Mouse (Mus musculus) cerebellum, adult 2 months (tissue): ENCODE results near the gene Lyst.

Experiments used
- CTCF ChIP-seq: fragments of 200-500 bp; IDR thresholded peaks from 2 replicates; pipeline ENCODE4 v1.5.1; 2011; ENCODE audit warnings: low read depth, mild to moderate bottlenecking, control low read depth, low read length, moderate library complexity, borderline replicate concordance; ENCODE audit not compliant: insufficient read depth
- POLR2A ChIP-seq: fragments of 200-500 bp; IDR thresholded peaks from 2 replicates; pipeline ENCODE4 v1.6.1; 2011; ENCODE audit warnings: low read length, control low read depth, borderline replicate concordance; ENCODE audit not compliant: insufficient read depth

DNA sequence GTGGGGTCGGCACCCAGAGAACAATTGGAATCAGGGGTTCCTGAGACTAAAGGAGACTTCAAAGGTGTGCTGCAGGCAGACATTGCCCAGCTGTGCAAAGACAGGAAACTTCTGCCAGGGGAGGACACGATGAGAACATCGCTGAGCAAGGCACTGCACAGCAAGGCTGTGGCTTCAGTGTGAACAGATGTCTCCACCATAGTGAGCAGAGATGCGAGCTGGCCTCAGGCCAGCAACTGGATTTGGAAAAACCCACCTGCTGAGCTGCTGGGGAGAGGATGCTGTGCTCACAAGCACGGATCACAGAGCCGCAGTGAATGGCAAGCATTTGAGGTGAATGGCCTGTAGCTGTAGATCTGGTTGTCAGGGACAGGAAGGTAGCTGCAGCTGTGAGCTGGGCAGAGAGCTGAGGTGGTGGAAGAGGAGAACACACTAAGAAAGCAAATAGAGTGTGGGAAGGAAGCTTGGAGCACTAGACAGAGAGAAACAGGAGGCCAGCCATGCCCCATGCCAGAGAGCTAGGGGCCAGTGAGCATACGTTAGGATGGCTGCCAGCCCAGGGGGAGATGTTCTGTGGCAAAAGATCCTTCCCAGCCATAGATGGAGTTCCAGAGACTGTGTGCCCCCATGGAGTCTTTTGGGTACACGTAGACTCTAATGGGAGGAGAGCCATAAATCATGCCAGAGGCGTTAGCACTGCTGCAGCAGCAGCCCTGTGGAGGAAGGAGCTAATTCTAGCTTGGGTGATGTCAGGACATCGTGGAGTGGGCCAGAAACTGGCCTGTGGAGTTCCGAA is 218.3 kb downstream of the Lyst start:
- no peak for TF ChIP-seq CTCF
- TF ChIP-seq POLR2A, result no peak
